Mouse (Mus musculus): ENCODE measurements around the gene Aarsd1. TPM values are rescaled to one million over a fixed set of nuclear protein-coding genes. Genes with fewer than 3 reads are reported as not detected.
"Not testable (repeated sequence)": the region's sequence is repeated elsewhere in the genome, so short reads cannot be mapped to it uniquely, and the experiment has no call there.

Gene Aarsd1
- polyA plus RNA-seq, 1 experiment from 2014 or later, result 85.3 TPM

- not testable (repeated sequence) for H3K9me3 ChIP-seq (ENCODE audit: control insufficient read depth, low read length); H3K9ac ChIP-seq; DNase-seq (ENCODE audit: low spot score); H3K4me1 ChIP-seq (replicated peaks; ENCODE audit: control insufficient read depth, insufficient read depth, low read length); ATAC-seq (ENCODE audit: low FRiP score); H3K27me3 ChIP-seq (ENCODE audit: control insufficient read depth, insufficient read depth, low read length); H3K27ac ChIP-seq; H3K4me3 ChIP-seq (replicated peaks; ENCODE audit: low read length); H3K4me2 ChIP-seq (replicated peaks)
- 89% methylated on average over 4 of the region's 4 CpGs for WGBS
- peaks cover 16% of the 10 kb centered on the region for H3K36me3 ChIP-seq (replicated peaks; ENCODE audit: control insufficient read depth, insufficient read depth)
Measured at GRCm38 (mm10) chr11:101449596-101449995, 32.2 kb upstream of the Aarsd1 start.

GRCm38 (mm10) chr11:101448899-101449298 lies 31.5 kb upstream of the Aarsd1 start:
- Histone ChIP-seq H3K4me1 (replicated peaks; ENCODE audit: control insufficient read depth, insufficient read depth, low read length) (peaks cover 4% of the 10 kb centered on the region; the same call in 1 of the 2 replicates), H3K27ac (no peak overlapping the region), H3K4me2 (replicated peaks) (no peak overlapping the region), H3K36me3 (replicated peaks; ENCODE audit: control insufficient read depth, insufficient read depth) (peaks cover 23% of the 10 kb centered on the region), H3K4me3 (replicated peaks; ENCODE audit: low read length) (no peak overlapping the region), H3K9me3 (ENCODE audit: control insufficient read depth, low read length) (no peaks in the 10 kb centered on the region), H3K27me3 (ENCODE audit: control insufficient read depth, insufficient read depth, low read length) (no peaks in the 10 kb centered on the region), H3K9ac (no peak overlapping the region)
- ATAC-seq (ENCODE audit: low FRiP score), result no peak
- DNase-seq (ENCODE audit: low spot score), result no peak
- 88% methylated on average over 4 of the region's 4 CpGs for WGBS

DNA sequence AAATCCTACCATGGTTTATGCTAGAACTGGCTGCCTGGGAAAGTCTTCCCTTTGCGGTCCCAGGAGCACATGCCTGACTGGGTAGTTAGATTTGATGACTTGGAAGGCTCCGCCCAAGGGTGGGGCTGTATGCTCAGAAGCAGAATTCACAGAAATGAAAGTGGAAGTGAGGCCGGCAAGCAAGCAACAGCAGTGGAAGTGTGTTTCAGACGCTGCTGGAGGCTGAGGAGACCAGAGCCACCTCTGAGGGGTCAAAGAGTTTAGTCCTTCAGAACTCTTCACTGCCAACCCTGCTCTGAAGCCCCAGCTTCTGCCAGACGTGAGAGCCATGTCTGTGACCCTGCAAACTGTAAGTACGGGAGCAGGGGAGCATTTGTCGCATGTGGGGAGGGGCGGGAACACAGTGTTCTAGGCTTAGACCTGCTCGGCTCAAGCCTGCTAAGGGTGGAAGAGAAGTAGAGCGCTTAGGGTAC lies 30.9 kb upstream of the Aarsd1 start, which contains the start of gene Ifi35:
Gene Ifi35 (plus strand): TSS at position 134 of the 473 bp plus-strand sequence.
- Histone ChIP-seq H3K9me3 (ENCODE audit: control insufficient read depth, low read length) (no peaks in the 10 kb centered on the region), H3K36me3 (replicated peaks; ENCODE audit: control insufficient read depth, insufficient read depth) (peaks cover 29% of the 10 kb centered on the region), H3K4me2 (replicated peaks) (peak within 1 kb of the TSS; percentile 21), H3K9ac (no peak within 1 kb of the TSS), H3K4me3 (replicated peaks; ENCODE audit: low read length) (no peak within 1 kb of the TSS; the same call in 1 of the 2 replicates), H3K27ac (no peak within 1 kb of the TSS), H3K27me3 (ENCODE audit: control insufficient read depth, insufficient read depth, low read length) (no peaks in the 10 kb centered on the region), H3K4me1 (replicated peaks; ENCODE audit: control insufficient read depth, insufficient read depth, low read length) (peaks cover 10% of the 10 kb centered on the region)
- no peak for ATAC-seq (ENCODE audit: low FRiP score)
- 38% methylated on average over 10 of the region's 10 CpGs for WGBS
- no peak for DNase-seq (ENCODE audit: low spot score)

DNA sequence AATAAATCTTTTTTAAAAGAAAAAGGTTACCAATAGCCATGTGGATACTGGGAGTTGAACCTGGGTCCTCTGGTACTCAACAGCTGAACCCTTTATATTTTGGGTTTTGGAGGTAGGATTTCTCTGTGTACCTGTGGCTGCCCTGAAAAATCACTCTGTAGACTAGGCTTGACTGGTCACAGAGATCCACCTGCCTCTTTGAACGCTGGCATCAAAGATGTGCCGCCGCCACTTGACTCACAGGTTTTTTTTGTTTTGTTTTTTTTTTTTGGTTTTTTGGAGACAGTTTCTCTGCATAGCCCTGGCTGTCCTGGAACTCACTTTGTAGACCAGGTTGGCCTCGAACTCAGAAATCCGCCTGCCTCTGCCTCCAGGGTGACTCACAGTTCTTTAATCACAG lies 30.4 kb upstream of the Aarsd1 start:
- no peak overlapping the region for H3K4me2 ChIP-seq (replicated peaks)
- no peak overlapping the region for H3K4me3 ChIP-seq (replicated peaks; ENCODE audit: low read length)
- peaks cover 14% of the 10 kb centered on the region for H3K4me1 ChIP-seq (replicated peaks; ENCODE audit: control insufficient read depth, insufficient read depth, low read length)
- DNase-seq (ENCODE audit: low spot score) (no peak), ATAC-seq (ENCODE audit: low FRiP score) (no peak)
- H3K27ac ChIP-seq, result no peak overlapping the region
- peaks cover 31% of the 10 kb centered on the region for H3K36me3 ChIP-seq (replicated peaks; ENCODE audit: control insufficient read depth, insufficient read depth)
- H3K9ac ChIP-seq, result no peak overlapping the region
- H3K27me3 ChIP-seq (ENCODE audit: control insufficient read depth, insufficient read depth, low read length), result no peaks in the 10 kb centered on the region
- no peaks in the 10 kb centered on the region for H3K9me3 ChIP-seq (ENCODE audit: control insufficient read depth, low read length)
- WGBS, result 85% methylated on average over 5 of the region's 5 CpGs

DNA sequence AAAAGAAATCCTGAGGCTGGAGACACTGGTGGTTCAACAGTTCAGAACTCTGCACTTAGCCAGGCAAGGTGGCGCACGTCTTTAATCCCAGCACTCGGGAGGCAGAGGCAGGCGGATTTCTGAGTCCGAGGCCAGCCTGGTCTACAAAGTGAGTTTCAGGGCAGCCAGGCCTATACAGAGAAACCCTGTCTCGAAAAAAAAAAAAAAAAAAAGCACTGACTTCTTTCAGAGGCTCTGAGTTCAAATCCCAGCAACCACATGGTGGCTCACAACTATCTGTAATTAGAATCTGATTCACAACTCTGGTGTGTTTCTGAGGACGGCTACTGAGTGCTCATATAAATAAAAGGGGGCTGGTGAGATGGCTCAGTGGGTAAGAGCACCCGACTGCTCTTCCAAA lies 29.4 kb upstream of the Aarsd1 start:
- H3K27ac ChIP-seq; ATAC-seq (ENCODE audit: low FRiP score); H3K4me3 ChIP-seq (replicated peaks; ENCODE audit: low read length); H3K9ac ChIP-seq; H3K4me2 ChIP-seq (replicated peaks); H3K27me3 ChIP-seq (ENCODE audit: control insufficient read depth, insufficient read depth, low read length); DNase-seq (ENCODE audit: low spot score); H3K9me3 ChIP-seq (ENCODE audit: control insufficient read depth, low read length): not testable (repeated sequence)
- Histone ChIP-seq H3K4me1 (replicated peaks; ENCODE audit: control insufficient read depth, insufficient read depth, low read length) (peaks cover 14% of the 10 kb centered on the region), H3K36me3 (replicated peaks; ENCODE audit: control insufficient read depth, insufficient read depth) (peaks cover 31% of the 10 kb centered on the region)
- 96% methylated on average over 8 of the region's 8 CpGs for WGBS

- Histone ChIP-seq H3K4me3 (replicated peaks; ENCODE audit: low read length) (no peak overlapping the region), H3K9ac (no peak overlapping the region), H3K9me3 (ENCODE audit: control insufficient read depth, low read length) (no peaks in the 10 kb centered on the region), H3K36me3 (replicated peaks; ENCODE audit: control insufficient read depth, insufficient read depth) (peaks cover 31% of the 10 kb centered on the region), H3K4me1 (replicated peaks; ENCODE audit: control insufficient read depth, insufficient read depth, low read length) (peaks cover 14% of the 10 kb centered on the region), H3K27ac (no peak overlapping the region), H3K4me2 (replicated peaks) (no peak overlapping the region), H3K27me3 (ENCODE audit: control insufficient read depth, insufficient read depth, low read length) (no peaks in the 10 kb centered on the region)
- ATAC-seq (ENCODE audit: low FRiP score), result no peak
- 86% methylated on average over 1 of the region's 1 CpGs for WGBS
- no peak for DNase-seq (ENCODE audit: low spot score)
Measured at GRCm38 (mm10) chr11:101446319-101446718, 28.9 kb upstream of the Aarsd1 start.

- Histone ChIP-seq H3K27me3 (ENCODE audit: control insufficient read depth, insufficient read depth, low read length) (no peaks in the 10 kb centered on the region), H3K36me3 (replicated peaks; ENCODE audit: control insufficient read depth, insufficient read depth) (peaks cover 31% of the 10 kb centered on the region), H3K4me1 (replicated peaks; ENCODE audit: control insufficient read depth, insufficient read depth, low read length) (peaks cover 14% of the 10 kb centered on the region), H3K9me3 (ENCODE audit: control insufficient read depth, low read length) (no peaks in the 10 kb centered on the region), H3K4me2 (replicated peaks) (peak overlapping the region; percentile 97), H3K9ac (peak overlapping the region; percentile 93), H3K27ac (peak overlapping the region; percentile 94), H3K4me3 (replicated peaks; ENCODE audit: low read length) (peak overlapping the region; percentile 77)
- WGBS, result 2% methylated on average over 14 of the region's 14 CpGs
- DNase-seq (ENCODE audit: low spot score), result no peak
- ATAC-seq (ENCODE audit: low FRiP score), result peak; percentile 1; the same call in 1 of the 2 replicates
Measured at GRCm38 (mm10) chr11:101442760-101443159, 25.3 kb upstream of the Aarsd1 start.

GRCm38 (mm10) chr11:101442127-101442693 lies 24.8 kb upstream of the Aarsd1 start, which contains the start of gene Rpl27:
TSS of gene Rpl27 (plus strand) at chr11:101442298.
- WGBS, result 0% methylated on average over 42 of the region's 42 CpGs
- Histone ChIP-seq H3K27ac (peak within 1 kb of the TSS; percentile 94), H3K4me2 (replicated peaks) (peak within 1 kb of the TSS; percentile 97), H3K4me3 (replicated peaks; ENCODE audit: low read length) (peak within 1 kb of the TSS; percentile 77), H3K9ac (peak within 1 kb of the TSS; percentile 93), H3K36me3 (replicated peaks; ENCODE audit: control insufficient read depth, insufficient read depth) (peaks cover 31% of the 10 kb centered on the region), H3K9me3 (ENCODE audit: control insufficient read depth, low read length) (no peaks in the 10 kb centered on the region), H3K4me1 (replicated peaks; ENCODE audit: control insufficient read depth, insufficient read depth, low read length) (peaks cover 14% of the 10 kb centered on the region), H3K27me3 (ENCODE audit: control insufficient read depth, insufficient read depth, low read length) (no peaks in the 10 kb centered on the region)
- ATAC-seq (ENCODE audit: low FRiP score) (peak; percentile 100), DNase-seq (ENCODE audit: low spot score) (peak; percentile 98)

DNA sequence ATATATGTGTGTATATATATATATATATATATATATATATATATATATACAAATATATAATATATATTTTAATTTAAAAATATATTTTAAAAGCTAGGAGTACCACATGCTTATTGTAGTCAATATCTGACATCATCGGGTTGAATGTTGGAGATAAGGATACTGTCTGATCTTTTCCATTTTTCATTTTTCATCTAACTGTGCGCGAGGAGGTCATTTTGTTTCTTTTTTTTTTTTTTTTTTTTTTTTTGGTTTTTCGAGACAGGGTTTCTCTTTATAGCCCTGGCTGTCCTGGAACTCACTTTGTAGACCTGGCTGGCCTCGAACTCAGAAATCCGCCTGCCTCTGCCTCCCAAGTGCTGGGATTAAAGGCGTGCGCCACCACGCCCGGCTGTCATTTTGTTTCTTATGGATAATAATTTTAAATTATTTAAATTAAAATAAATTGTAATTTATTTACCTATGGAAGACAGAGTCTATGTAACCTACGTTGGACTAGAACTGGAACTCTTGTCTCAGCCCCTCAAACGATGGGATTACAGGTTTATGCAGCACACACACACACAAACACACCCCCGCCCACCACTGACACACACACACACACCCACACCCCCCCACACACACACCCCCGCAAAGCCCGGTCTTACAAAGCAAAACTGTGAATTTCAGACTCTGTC lies 24.2 kb upstream of the Aarsd1 start:
- H3K4me3 ChIP-seq (replicated peaks; ENCODE audit: low read length), result peak overlapping the region; percentile 18
- H3K4me2 ChIP-seq (replicated peaks), result peak overlapping the region; percentile 38
- not testable (repeated sequence) for DNase-seq (ENCODE audit: low spot score); H3K27ac ChIP-seq; ATAC-seq (ENCODE audit: low FRiP score); H3K27me3 ChIP-seq (ENCODE audit: control insufficient read depth, insufficient read depth, low read length); H3K9me3 ChIP-seq (ENCODE audit: control insufficient read depth, low read length); H3K9ac ChIP-seq
- H3K36me3 ChIP-seq (replicated peaks; ENCODE audit: control insufficient read depth, insufficient read depth), result peaks cover 31% of the 10 kb centered on the region
- WGBS, result 44% methylated on average over 15 of the region's 15 CpGs
- peaks cover 14% of the 10 kb centered on the region for H3K4me1 ChIP-seq (replicated peaks; ENCODE audit: control insufficient read depth, insufficient read depth, low read length)
